Mouse (Mus musculus) gastrocnemius, postnatal 14 days (tissue): ENCODE measurements around the gene Olfr1502. TPM values are rescaled to one million over a fixed set of nuclear protein-coding genes. Genes with fewer than 3 reads are reported as not detected.
"Not testable (repeated sequence)": the region's sequence is repeated elsewhere in the genome, so short reads cannot be mapped to it uniquely, and the experiment has no call there.

ENCODE experiments used
- DNase-seq: peaks from one replicate; pipeline ENCODE4 v3.0.0; 2021; ENCODE audit warnings: mixed read lengths
- intact Hi-C: fragments of 180-260 bp; cut with DNase I; formaldehyde crosslinking; loops from one replicate; pipeline ENCODE4 v1.15.1; 2025; ENCODE audit warnings: low total_unique reads
- long read RNA-seq, 2 experiments: library from polyadenylated mRNA; stranded (forward); transcript quantifications; one replicate each; pipeline ENCODE4 v2.0.0; 2021
- total RNA-seq, 2 experiments: library from RNA; stranded (reverse); gene quantifications; 2 replicates each; pipeline ENCODE4 v1.2.3; 2021

The Olfr1502 gene
- not detected for total RNA-seq
- long read RNA-seq, experiment 1: 0 reads
- long read RNA-seq, experiment 2: 0 reads

GRCm38 (mm10) chr19:13861495-13861894 is at the start of gene Olfr1502:
TSS of gene Olfr1502 (plus strand) at chr19:13861795.
- intact Hi-C loops: no loop called here

DNA sequence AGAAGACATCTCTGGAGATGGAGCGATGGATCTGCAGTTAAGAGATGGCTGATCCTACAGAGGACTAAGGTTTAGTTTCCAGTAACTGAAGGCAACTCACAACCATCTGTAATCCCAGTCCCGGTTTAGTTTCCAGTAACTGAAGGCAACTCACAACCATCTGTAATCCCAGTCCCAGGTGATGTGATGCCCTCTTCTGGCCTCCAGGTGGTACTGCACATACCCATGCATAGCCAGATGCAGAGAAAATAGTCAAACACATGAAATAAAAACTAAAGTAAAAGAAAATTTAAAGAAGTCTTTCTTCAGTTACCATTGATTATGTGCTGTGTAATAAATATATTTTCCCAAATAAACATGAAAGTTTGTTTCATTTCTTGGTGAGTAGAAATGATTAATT is 48.8 kb upstream of the Olfr1502 start:
- intact Hi-C loops: loop anchor here (10.0 kb wide), 1 partner anchor 1288 kb away; no protein-coding TSS in a partner anchor
- DNase-seq: no peak

More at GRCm38 (mm10) chr19:13861495-13861894, at the start of gene Olfr1502:
- no peak for DNase-seq

GRCm38 (mm10) chr19:13818827-13819226 is 42.8 kb upstream of the Olfr1502 start:
- intact Hi-C loops: loop anchor here (10.0 kb wide), 1 partner anchor 1294 kb away; no protein-coding TSS in a partner anchor
- no peak for DNase-seq

DNA sequence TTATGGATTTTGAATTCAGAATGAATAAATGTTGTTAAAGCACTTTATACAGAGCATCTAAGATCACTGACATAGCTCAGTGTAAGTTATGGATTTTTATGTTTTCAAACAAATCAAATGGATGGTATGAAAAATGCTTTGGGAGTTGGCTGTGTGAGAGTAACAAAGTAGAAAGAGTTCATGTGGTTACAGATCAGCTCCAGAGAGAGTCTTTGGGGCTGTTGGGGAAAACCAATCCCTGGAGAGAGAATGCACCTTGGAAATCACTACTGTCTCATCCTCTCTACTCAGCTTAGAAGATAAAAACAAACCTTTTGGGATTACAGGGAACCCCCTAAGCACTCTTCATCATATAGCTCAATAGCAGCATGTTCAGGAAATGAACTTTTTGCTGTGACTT is 42.2 kb upstream of the Olfr1502 start, which contains the start of gene Olfr1499:
Gene Olfr1499 (minus strand): TSS at position 101 of the 400 bp plus-strand sequence.
- intact Hi-C loops: loop anchor here (10.0 kb wide), 1 partner anchor 1295 kb away; no protein-coding TSS in a partner anchor
- no peak for DNase-seq

DNA sequence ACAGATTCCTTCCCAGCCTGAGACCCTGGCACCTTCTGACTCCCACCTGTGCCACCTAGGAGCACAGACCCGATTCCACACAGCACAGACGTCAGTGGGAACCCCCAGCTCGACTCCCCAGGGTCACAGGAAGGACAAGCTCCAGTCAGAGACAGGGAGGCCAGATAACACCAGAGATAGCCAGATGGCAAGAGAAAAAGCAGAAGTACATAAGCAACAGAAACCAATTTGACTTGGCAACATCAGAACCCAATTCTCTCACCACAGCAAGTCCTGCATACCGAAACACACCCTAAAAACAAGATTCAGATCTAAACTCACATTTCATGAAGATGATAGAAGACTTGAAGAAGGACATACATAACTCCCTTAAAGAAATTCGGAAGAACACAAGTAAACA is 40.7 kb upstream of the Olfr1502 start:
- intact Hi-C loops: no loop called here
- DNase-seq: no peak

DNA sequence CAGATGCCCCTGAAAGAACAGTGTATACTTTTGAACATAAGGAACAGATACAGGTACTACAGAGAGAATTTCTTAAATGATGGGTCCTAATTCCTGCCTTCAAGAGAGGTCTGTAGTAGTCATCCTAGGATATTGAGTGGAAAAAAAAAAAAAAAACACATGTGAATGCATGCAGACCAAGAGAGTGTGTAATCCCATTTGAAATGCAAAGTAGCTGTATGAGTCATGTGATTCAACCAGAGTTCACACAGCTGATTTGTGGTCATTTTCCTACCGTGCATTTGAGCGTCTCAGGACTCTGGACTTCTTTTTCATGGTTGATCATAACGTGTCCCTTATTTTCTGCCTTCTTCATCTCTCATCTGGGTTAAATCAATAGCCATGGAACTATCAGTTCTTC is 33.1 kb upstream of the Olfr1502 start:
- intact Hi-C loops: no loop called here
- DNase-seq: no peak

DNA sequence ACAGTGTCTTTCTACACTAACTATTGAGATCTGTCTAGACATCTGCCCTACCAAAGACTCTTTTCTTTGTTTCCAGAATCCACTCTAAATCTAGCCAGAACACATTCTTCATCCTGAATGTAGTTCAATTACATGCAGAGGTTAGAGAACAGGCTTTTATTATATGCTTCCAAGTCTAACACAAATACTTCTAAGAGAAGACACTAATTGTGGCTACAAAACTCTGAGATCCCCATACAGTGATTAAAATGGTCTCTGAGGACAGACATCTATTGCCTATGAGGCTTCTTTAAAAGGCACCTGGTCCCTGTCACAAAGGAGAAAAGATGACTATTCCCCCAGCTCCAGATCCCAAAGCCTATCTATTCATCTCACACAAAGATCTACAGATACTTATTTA is 31.2 kb upstream of the Olfr1502 start, which contains the start of gene Olfr1500:
Gene Olfr1500 (minus strand): TSS at position 101 of the 400 bp plus-strand sequence.
- DNase-seq: no peak
- intact Hi-C loops: no loop called here

DNA sequence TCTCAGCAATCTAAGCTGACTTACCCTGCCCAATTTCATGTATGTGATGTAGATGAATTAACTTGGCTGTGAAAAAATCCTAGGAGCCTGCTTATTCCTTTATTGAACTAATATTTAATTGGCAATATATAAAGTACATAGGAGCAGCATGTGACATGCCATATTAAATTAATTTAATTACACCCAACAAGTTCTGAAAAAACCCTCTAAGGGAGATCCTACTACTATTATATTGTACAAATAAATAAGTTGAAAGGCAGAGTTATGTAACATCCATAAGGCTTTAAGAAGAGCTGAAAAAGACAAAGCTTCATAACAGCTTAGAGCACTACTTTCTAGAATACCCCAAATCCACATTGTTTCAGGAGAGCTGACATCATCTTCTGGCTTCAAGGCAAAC is 11.0 kb upstream of the Olfr1502 start, which contains the start of gene Olfr1501:
Gene Olfr1501 (minus strand): TSS at position 101 of the 400 bp plus-strand sequence.
- intact Hi-C loops, DNase-seq: not testable (repeated sequence)

DNA sequence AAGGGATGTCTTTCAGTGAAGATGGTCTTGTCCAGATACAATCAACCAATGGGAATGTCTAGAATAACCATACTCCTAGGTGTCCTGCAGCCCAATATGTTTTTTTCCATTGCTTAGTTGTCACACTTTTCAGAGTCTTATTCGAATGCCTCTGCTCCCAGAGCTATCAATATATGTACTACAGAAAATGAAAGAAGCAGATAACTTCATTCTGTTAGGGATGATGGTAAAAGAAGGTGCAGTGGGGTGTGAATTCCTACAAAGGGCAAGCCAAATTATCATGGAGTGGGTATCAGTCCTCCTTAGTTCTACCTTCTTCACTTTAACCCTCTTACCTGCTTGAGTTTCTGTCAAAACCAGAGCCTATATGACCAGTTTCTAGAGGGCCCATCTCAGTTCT is 36.2 kb downstream of the Olfr1502 start, which contains the start of gene Olfr1504:
Gene Olfr1504 (minus strand): TSS at position 101 of the 400 bp plus-strand sequence.
- no peak for DNase-seq
- intact Hi-C loops: no loop called here

Other genes starting within 250 kb of the Olfr1502 start
- gene Olfr1487, start 244.4 kb upstream of the Olfr1502 start, total RNA-seq: not detected
- not detected for gene Olfr1489, start 230.2 kb upstream of the Olfr1502 start, total RNA-seq
- not detected for gene Olfr1490, start 210.7 kb upstream of the Olfr1502 start, total RNA-seq
- not detected for gene Olfr1491, start 164.5 kb upstream of the Olfr1502 start, total RNA-seq
- not detected for gene Olfr1493-ps1, start 138.5 kb upstream of the Olfr1502 start, total RNA-seq
- not detected for gene Olfr1494, start 122.1 kb upstream of the Olfr1502 start, total RNA-seq
- gene Olfr1495, start 97.2 kb upstream of the Olfr1502 start, total RNA-seq: not detected
- not detected for gene Olfr1496, start 83.9 kb upstream of the Olfr1502 start, total RNA-seq
- gene Olfr1497, start 63.6 kb upstream of the Olfr1502 start, total RNA-seq: not detected
- gene Olfr1499, start 42.3 kb upstream of the Olfr1502 start, total RNA-seq: not detected
- gene Olfr1500, start 31.3 kb upstream of the Olfr1502 start, total RNA-seq: not detected
- not detected for gene Olfr1501, start 11.1 kb upstream of the Olfr1502 start, total RNA-seq
- gene Olfr1504, start 36.1 kb downstream of the Olfr1502 start, total RNA-seq: not detected
- not detected for gene Olfr1505, start 51.7 kb downstream of the Olfr1502 start, total RNA-seq